Mouse (Mus musculus) heart, adult 2 months (tissue): ENCODE measurements around the gene Krtap3-1. TPM values are rescaled to one million over a fixed set of nuclear protein-coding genes. Genes with fewer than 3 reads are reported as not detected.

Experiments used
- DNase-seq, 2 experiments: peaks; one replicate each; pipeline ENCODE4 v3.0.0; 2021
- H3K27ac ChIP-seq: fragments of 200-600 bp; 2 replicates; pipeline ENCODE4 v1.8.1; 2022
- H3K27me3 ChIP-seq: fragments of 200-500 bp; 2 replicates; pipeline ENCODE4 v1.6.1; 2012; ENCODE audit warnings: mild to moderate bottlenecking, low read length, inconsistent platforms, mixed read lengths; ENCODE audit not compliant: control insufficient read depth, insufficient read depth
- H3K36me3 ChIP-seq: fragments of 200-500 bp; 2 replicates; pipeline ENCODE4 v1.6.1; 2012; ENCODE audit warnings: low read length, inconsistent platforms; ENCODE audit not compliant: control insufficient read depth, insufficient read depth
- H3K4me1 ChIP-seq: fragments of 200-500 bp; 2 replicates; pipeline ENCODE4 v1.6.1; 2011; ENCODE audit warnings: low read length; ENCODE audit not compliant: control insufficient read depth, insufficient read depth
- H3K4me3 ChIP-seq: fragments of 200-600 bp; 2 replicates; pipeline ENCODE4 v1.8.1; 2022
- H3K79me2 ChIP-seq: fragments of 200-500 bp; replicated peaks from 2 replicates; pipeline ENCODE4 v1.6.1; 2012; ENCODE audit warnings: mild to moderate bottlenecking, inconsistent platforms, low read length, moderate library complexity, mixed read lengths; ENCODE audit not compliant: control insufficient read depth, insufficient read depth
- H3K9ac ChIP-seq: fragments of 200-500 bp; 2 replicates; pipeline ENCODE4 v1.6.1; 2012; ENCODE audit warnings: low read depth, mild to moderate bottlenecking, control low read depth, inconsistent platforms, low read length, mixed read lengths
- CTCF ChIP-seq: fragments of 200-600 bp; IDR thresholded peaks from 2 replicates; pipeline ENCODE4 v1.8.1; 2022; ENCODE audit warnings: antibody characterized with exemption, mild to moderate bottlenecking, moderate library complexity
- EP300 ChIP-seq: fragments of 200-500 bp; IDR thresholded peaks from 2 replicates; pipeline ENCODE4 v1.6.1; 2011; ENCODE audit warnings: low read depth, low read length, control low read depth; ENCODE audit not compliant: insufficient read depth
- POLR2A ChIP-seq: fragments of 200-500 bp; IDR thresholded peaks from 2 replicates; pipeline ENCODE4 v1.6.1; 2011; ENCODE audit warnings: mild to moderate bottlenecking, low read depth, low read length, control low read depth; ENCODE audit not compliant: insufficient read depth
- WGBS: fragments of 180-500 bp; shearing (Covaris S2); methylation state at CpG from one replicate; pipeline ENCODE4 v1.1.7; 2018; 5-methylcytosine and 5-hydroxymethylcytosine counted together
- intact Hi-C: fragments of 180-260 bp; cut with DNase I; formaldehyde crosslinking; loops from one replicate; pipeline ENCODE4 v1.15.1; 2025
- polyA plus RNA-seq: library from polyadenylated mRNA; depleted of rRNA; stranded (reverse); fragments of >200 nt; gene quantifications from 2 replicates; pipeline ENCODE4 v1.2.3, GENCODE M21; 2012
- total RNA-seq, 2 experiments: library from RNA; stranded (reverse); gene quantifications; 2 replicates each; pipeline ENCODE4 v1.2.3; 2021

Krtap3-1 gene
- total and polyA plus RNA-seq, 3 experiments = not detected

DNA sequence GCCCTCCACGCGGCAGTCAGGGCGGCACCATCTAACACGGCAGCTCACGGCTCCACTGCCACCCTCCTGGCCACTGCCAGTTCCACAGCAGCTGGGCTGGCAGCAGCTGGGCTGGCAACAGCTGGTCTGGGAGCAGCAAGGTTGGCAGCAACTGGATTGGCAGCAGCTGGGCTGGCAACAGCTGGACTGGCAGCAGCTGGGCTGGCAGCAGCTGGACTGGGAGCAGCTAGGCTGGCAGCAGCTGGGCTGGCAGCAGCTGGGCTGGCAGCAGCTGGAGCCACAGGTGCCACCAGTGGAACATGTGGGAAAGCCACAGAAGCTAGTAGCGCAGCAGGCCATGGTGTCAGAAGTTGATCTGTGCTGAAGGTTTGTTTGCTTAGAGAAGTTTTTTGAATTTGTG lies 24.6 kb upstream of the Krtap3-1 start, which contains the start of gene Krtap1-3:
Krtap1-3 (minus strand) TSS at position 359 of the 400 bp plus-strand sequence.
- no peaks in the 10 kb centered on the region for H3K36me3 ChIP-seq
- no peak for TF ChIP-seq POLR2A
- no peak for TF ChIP-seq EP300
- TF ChIP-seq CTCF = no peak
- 83% methylated on average over 6 of the region's 6 CpGs for WGBS

DNA sequence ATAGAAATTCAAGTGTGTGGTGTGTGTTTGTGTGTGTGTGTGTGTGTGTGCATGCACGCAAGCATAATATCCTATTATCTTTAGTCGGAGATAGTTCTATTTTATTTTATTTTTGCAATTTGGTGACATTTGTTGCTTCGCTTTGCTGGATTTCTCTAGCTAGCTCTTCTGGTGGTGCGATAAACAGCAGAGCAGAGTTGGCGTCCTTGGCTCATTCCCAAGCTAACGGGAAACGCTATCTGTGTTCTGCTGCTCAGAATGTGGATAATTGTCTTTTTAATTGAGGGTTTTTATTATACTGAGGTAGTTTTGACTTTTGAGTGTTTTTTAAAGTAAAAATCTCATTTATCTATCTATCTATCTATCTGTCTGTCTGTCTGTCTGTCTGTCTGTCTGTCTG lies 18.7 kb upstream of the Krtap3-1 start:
- no peaks in the 10 kb centered on the region for H3K79me2 ChIP-seq
- no peaks in the 10 kb centered on the region for H3K27me3 ChIP-seq
- intact Hi-C loops = no loop called here
- no peak overlapping the region for H3K4me3 ChIP-seq
- no peak for TF ChIP-seq CTCF
- TF ChIP-seq EP300 = no peak
- no peak for TF ChIP-seq POLR2A
- no peak overlapping the region for H3K9ac ChIP-seq
- no peak overlapping the region for H3K27ac ChIP-seq
- DNase-seq = no peak
- 61% methylated on average over 7 of the region's 7 CpGs for WGBS
- no peaks in the 10 kb centered on the region for H3K4me1 ChIP-seq
- no peaks in the 10 kb centered on the region for H3K36me3 ChIP-seq

More for the DNA sequence above, 24.6 kb upstream of the Krtap3-1 start, which contains the start of gene Krtap1-3:
- Histone ChIP-seq H3K27me3 (no peaks in the 10 kb centered on the region), H3K9ac (no peak within 1 kb of the TSS), H3K27ac (no peak within 1 kb of the TSS), H3K79me2 (no peaks in the 10 kb centered on the region), H3K4me1 (no peaks in the 10 kb centered on the region), H3K4me3 (no peak within 1 kb of the TSS)
- DNase-seq = no peak
- intact Hi-C loops = no loop called here

- 78% methylated on average over 5 of the region's 5 CpGs for WGBS
- Histone ChIP-seq H3K79me2 (no peaks in the 10 kb centered on the region), H3K27me3 (no peaks in the 10 kb centered on the region), H3K27ac (no peak within 1 kb of the TSS), H3K4me3 (no peak within 1 kb of the TSS), H3K4me1 (no peaks in the 10 kb centered on the region), H3K9ac (no peak within 1 kb of the TSS), H3K36me3 (no peaks in the 10 kb centered on the region)
- no peak for DNase-seq
- intact Hi-C loops = no loop called here
- TF ChIP-seq EP300 (no peak), CTCF (no peak), POLR2A (no peak)
Measured at GRCm38 (mm10) chr11:99583245-99583704, 16.8 kb upstream of the Krtap3-1 start, which contains the start of gene Krtap1-4. TSS of gene Krtap1-4 (minus strand) at chr11:99583654.

DNA sequence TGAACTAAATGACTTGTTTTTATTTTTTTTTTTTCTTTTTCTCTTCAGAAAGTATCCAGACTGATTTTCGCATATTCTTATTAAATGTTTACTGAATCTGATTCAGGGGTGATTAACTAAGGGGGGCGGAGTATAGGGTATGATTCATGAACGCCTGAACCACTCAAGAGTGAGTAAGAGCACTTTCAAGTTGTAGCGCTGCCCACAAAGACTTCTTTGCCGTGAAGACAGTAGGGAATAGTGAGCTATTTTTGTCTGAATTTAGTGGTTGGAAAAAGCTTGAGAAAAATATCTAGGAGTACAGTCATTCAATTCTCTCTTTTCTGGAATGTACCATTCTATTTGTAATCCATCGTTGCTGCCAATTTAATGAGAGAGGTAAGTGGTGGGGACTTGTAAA lies 15.1 kb upstream of the Krtap3-1 start:
- TF ChIP-seq CTCF (no peak), EP300 (no peak), POLR2A (no peak)
- no peak for DNase-seq
- Histone ChIP-seq H3K4me1 (no peaks in the 10 kb centered on the region), H3K27ac (no peak overlapping the region), H3K79me2 (no peaks in the 10 kb centered on the region), H3K4me3 (no peak overlapping the region), H3K27me3 (no peaks in the 10 kb centered on the region), H3K36me3 (no peaks in the 10 kb centered on the region), H3K9ac (no peak overlapping the region)
- 71% methylated on average over 6 of the region's 6 CpGs for WGBS
- intact Hi-C loops = no loop called here

DNA sequence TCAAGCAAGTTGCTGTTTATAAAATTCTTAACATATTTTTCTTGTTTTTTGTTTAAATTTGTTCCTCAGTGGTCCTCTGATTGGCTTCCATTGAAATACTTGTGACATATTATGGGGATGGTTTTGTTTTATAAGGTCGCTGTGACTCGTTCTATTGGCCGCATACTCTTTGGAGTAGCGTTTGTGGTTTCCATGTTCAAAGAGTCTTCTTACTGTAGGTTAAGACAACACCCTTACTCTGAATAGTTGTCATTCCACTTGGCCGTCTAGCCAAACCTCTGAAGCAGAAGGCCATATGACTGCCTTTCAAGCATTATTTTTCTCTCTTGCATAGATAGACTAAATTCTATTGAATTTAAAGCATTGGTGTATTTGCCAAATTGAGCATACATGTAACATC lies 14.6 kb upstream of the Krtap3-1 start:
- intact Hi-C loops = no loop called here

GRCm38 (mm10) chr11:99580636-99581035 lies 14.2 kb upstream of the Krtap3-1 start, which contains the start of gene Krtap1-5:
TSS of gene Krtap1-5 (minus strand) at chr11:99581016.
- H3K36me3 ChIP-seq = no peaks in the 10 kb centered on the region
- no peaks in the 10 kb centered on the region for H3K79me2 ChIP-seq
- 75% methylated on average over 6 of the region's 6 CpGs for WGBS
- intact Hi-C loops = no loop called here
- no peaks in the 10 kb centered on the region for H3K4me1 ChIP-seq
- no peak for DNase-seq
- H3K27ac ChIP-seq = no peak within 1 kb of the TSS
- TF ChIP-seq CTCF (no peak), EP300 (no peak)
- H3K9ac ChIP-seq = no peak within 1 kb of the TSS
- no peaks in the 10 kb centered on the region for H3K27me3 ChIP-seq
- H3K4me3 ChIP-seq = no peak within 1 kb of the TSS

More for the DNA sequence above, 14.6 kb upstream of the Krtap3-1 start:
- no peak for DNase-seq
- TF ChIP-seq CTCF = no peak
- Histone ChIP-seq H3K27me3 (no peaks in the 10 kb centered on the region), H3K4me3 (no peak overlapping the region), H3K79me2 (no peaks in the 10 kb centered on the region), H3K27ac (no peak overlapping the region), H3K9ac (no peak overlapping the region), H3K36me3 (no peaks in the 10 kb centered on the region), H3K4me1 (no peaks in the 10 kb centered on the region)
- WGBS = 90% methylated on average over 5 of the region's 5 CpGs
